ENCODE assay signal across 13 mouse cellular contexts in the genomic region with DNA sequence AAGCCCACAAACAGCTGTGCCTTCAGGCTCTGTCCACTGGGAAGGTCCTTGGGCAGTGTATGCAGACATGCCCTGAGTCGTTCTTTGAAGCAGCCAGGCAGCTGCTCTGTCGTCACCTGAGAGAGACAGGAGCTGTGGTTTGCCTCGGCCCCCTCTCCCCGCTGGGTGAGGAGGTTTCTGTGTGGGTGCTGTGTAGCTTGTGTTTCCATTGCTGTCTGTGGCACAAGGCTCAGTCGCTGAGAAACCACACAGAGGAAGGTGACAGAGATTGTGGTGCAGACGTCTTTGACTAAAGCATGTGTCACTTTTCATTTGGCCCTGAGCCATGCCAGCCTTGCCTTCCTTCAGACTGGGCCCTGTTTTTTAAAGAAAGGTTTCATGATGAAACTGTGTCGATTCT.
DNase-seq lines count a peak whose midpoint lies in the region; ATAC-seq lines count a peak whose summit lies in the region.
"Had no signal": no experiment of that assay in that cellular context is flagged by ENCODE, and none has a peak within 500 bp of the region (broad histone marks: within the 10 kb centered on the region; RNA-seq: fewer than 3 reads in every experiment).

No protein-coding gene starts in this region.

- H3K27me3 ChIP-seq in heart, embryonic 11.5 days (ENCODE audit: control insufficient read depth, insufficient read depth, low read length), result no peaks in the 10 kb centered on the region
- H3K27me3 ChIP-seq: embryonic facial prominence, embryonic 12.5 days; liver, embryonic 12.5 days; Patski had no signal

- 38% methylated on average over 7 of the region's 7 CpGs for WGBS in heart, embryonic 11.5 days (ENCODE audit: insufficient replicate concordance)

- H3K4me1 ChIP-seq in heart, embryonic 11.5 days (ENCODE audit: control insufficient read depth, insufficient read depth, low read length), result peaks cover 43% of the 10 kb centered on the region
- H3K4me1 ChIP-seq: liver, embryonic 12.5 days had no signal

- no peaks in the 10 kb centered on the region for H3K36me3 ChIP-seq in heart, embryonic 11.5 days (ENCODE audit: control insufficient read depth, insufficient read depth, low read length)
- H3K36me3 ChIP-seq: embryonic facial prominence, embryonic 12.5 days; liver, embryonic 12.5 days had no signal

- H3K4me2 ChIP-seq in heart, embryonic 11.5 days, result no peak overlapping the region
- H3K4me2 ChIP-seq: embryonic facial prominence, embryonic 12.5 days; liver, embryonic 12.5 days had no signal

- no peak for DNase-seq in heart, adult 9 months (ENCODE audit: low spot score in 2 of 2)
- peak; percentile 55 for DNase-seq in right cerebral cortex, postnatal 14 days
- DNase-seq in right cerebral cortex, postnatal 25 days, result no peak
- DNase-seq in thymus, postnatal 4 days, result peak; percentile 47
- DNase-seq in urinary bladder, postnatal 10 days (ENCODE audit: low spot score), result no peak
- DNase-seq in retina, postnatal 1 day, result no peak

- no peak for ATAC-seq in heart, embryonic 11.5 days (replicated peaks; ENCODE audit: insufficient number of reproducible peaks, low FRiP score, low TSS enrichment)
- peak; percentile 66 for ATAC-seq in megakaryocyte, adult 5-6 weeks (ENCODE audit: poor library complexity, severe bottlenecking)
- ATAC-seq: intestine, embryonic 16.5 days; liver, embryonic 12.5 days; Patski had no signal

- peak overlapping the region; percentile 6; the same call in 1 of the 2 replicates for H3K9ac ChIP-seq in heart, embryonic 11.5 days (ENCODE audit: low read depth, low read length)
- H3K9ac ChIP-seq: embryonic facial prominence, embryonic 12.5 days; liver, embryonic 12.5 days had no signal

- H3K9me3 ChIP-seq in heart, embryonic 11.5 days (replicated peaks; ENCODE audit: control insufficient read depth, low read length), result no peaks in the 10 kb centered on the region
- H3K9me3 ChIP-seq: embryonic facial prominence, embryonic 12.5 days; liver, embryonic 12.5 days had no signal

- no peak overlapping the region for H3K27ac ChIP-seq in heart, embryonic 11.5 days (ENCODE audit: low read depth, low read length)
- H3K27ac ChIP-seq: embryonic facial prominence, embryonic 12.5 days; liver, embryonic 12.5 days had no signal

- no peak overlapping the region for H3K4me3 ChIP-seq in heart, embryonic 11.5 days (ENCODE audit: low read depth, low read length)
- H3K4me3 ChIP-seq: embryonic facial prominence, embryonic 12.5 days; layer of hippocampus, adult 2 months; liver, embryonic 12.5 days had no signal

Comparison
In these comparisons a context has a peak if more than half of its experiments do, and no peak if none do; other contexts are left out.
1. DNase-seq: peak in right cerebral cortex, postnatal 14 days (single experiment) and thymus, postnatal 4 days (single experiment); none in heart, adult 9 months (0 of 2), right cerebral cortex, postnatal 25 days (single experiment), urinary bladder, postnatal 10 days (single experiment) and retina, postnatal 1 day (single experiment).